Mouse (Mus musculus) myocyte (in vitro differentiated cells): ENCODE results near the gene Olfr1434. TPM values are rescaled to one million over a fixed set of nuclear protein-coding genes. Genes with fewer than 3 reads are reported as not detected.
"Not testable (repeated sequence)": the region's sequence is repeated elsewhere in the genome, so short reads cannot be mapped to it uniquely, and the experiment has no call there.

ENCODE experiments used
- H3K27me3 ChIP-seq: one replicate; pipeline ENCODE4 v1.6.1; 2011; ENCODE audit not compliant: control insufficient read depth, insufficient read depth, insufficient read length
- H3K36me3 ChIP-seq: one replicate; pipeline ENCODE4 v1.6.1; 2011; ENCODE audit not compliant: control insufficient read depth, insufficient read depth
- H3K4me2 ChIP-seq: one replicate; pipeline ENCODE4 v1.6.1; 2011; ENCODE audit warnings: low read depth, control low read depth
- H3K4me3 ChIP-seq: one replicate; pipeline ENCODE4 v1.5.1; 2011; ENCODE audit warnings: mild to moderate bottlenecking, control low read depth, moderate library complexity
- H3K79me2 ChIP-seq: one replicate; pipeline ENCODE4 v1.6.1; 2011; ENCODE audit not compliant: control insufficient read depth, insufficient read depth
- H3ac ChIP-seq: one replicate; pipeline ENCODE4 v1.6.1; 2011; ENCODE audit not compliant: control insufficient read depth, insufficient read length
- CEBPB ChIP-seq: IDR thresholded peaks from 2 replicates; pipeline ENCODE4 v1.6.1; 2011; ENCODE audit warnings: mild to moderate bottlenecking, moderate library complexity; ENCODE audit not compliant: poor library complexity, insufficient read depth, severe bottlenecking
- E2F4 ChIP-seq: IDR thresholded peaks from one replicate; pipeline ENCODE4 v1.6.1; 2011; ENCODE audit warnings: mild to moderate bottlenecking, control low read depth, moderate library complexity; ENCODE audit not compliant: insufficient read depth
- MAX ChIP-seq: IDR thresholded peaks from one replicate; pipeline ENCODE4 v1.6.1; 2011; ENCODE audit warnings: low read depth, mild to moderate bottlenecking, control low read depth
- MYOD1 ChIP-seq, 3 experiments: IDR thresholded peaks; one replicate each; pipeline ENCODE4 v1.6.1; 2011; ENCODE audit warnings: control low read depth in 2 of 3, low read depth in 2 of 3, mild to moderate bottlenecking in 2 of 3, moderate library complexity in 1 of 3; ENCODE audit not compliant: insufficient read length in 2 of 3, control insufficient read depth in 1 of 3
- MYOG ChIP-seq, 3 experiments: IDR thresholded peaks; one replicate each; pipeline ENCODE4 v1.6.1; 2011; ENCODE audit warnings: control low read depth in 2 of 3, low read depth in 2 of 3, mild to moderate bottlenecking in 2 of 3; ENCODE audit not compliant: insufficient read length in 2 of 3, control insufficient read depth in 1 of 3, insufficient read depth in 1 of 3
- POLR2A ChIP-seq: IDR thresholded peaks from one replicate; pipeline ENCODE4 v1.6.1; 2011; ENCODE audit warnings: low read depth, mild to moderate bottlenecking, control low read depth, moderate library complexity; ENCODE audit not compliant: insufficient read length
- POLR2AphosphoS2 ChIP-seq: IDR thresholded peaks from one replicate; pipeline ENCODE4 v1.6.1; 2011; ENCODE audit warnings: low read depth, control low read depth; ENCODE audit not compliant: insufficient read length
- REST ChIP-seq: IDR thresholded peaks from one replicate; pipeline ENCODE4 v1.6.1; 2011; ENCODE audit warnings: mild to moderate bottlenecking, control low read depth, moderate library complexity; ENCODE audit not compliant: insufficient read depth, insufficient read length
- SRF ChIP-seq: IDR thresholded peaks from one replicate; pipeline ENCODE4 v1.6.1; 2011; ENCODE audit warnings: low read depth; ENCODE audit not compliant: control insufficient read depth, insufficient read length
- TCF12 ChIP-seq: IDR thresholded peaks from one replicate; pipeline ENCODE4 v1.6.1; 2011; ENCODE audit warnings: mild to moderate bottlenecking, control low read depth; ENCODE audit not compliant: poor library complexity, insufficient read depth, severe bottlenecking
- TCF3 ChIP-seq: IDR thresholded peaks from one replicate; pipeline ENCODE4 v1.6.1; 2011; ENCODE audit warnings: low read depth, control low read depth; ENCODE audit not compliant: insufficient read length
- USF1 ChIP-seq: IDR thresholded peaks from one replicate; pipeline ENCODE4 v1.6.1; 2011; ENCODE audit warnings: low read depth, mild to moderate bottlenecking, control low read depth, moderate library complexity
- polyA plus RNA-seq: library from polyadenylated mRNA; unstranded; fragments of >200 nt; fragmentation: generic; extraction: Trizol; gene quantifications from one replicate; pipeline ENCODE4 v1.2.1, GENCODE M21; 2012; ENCODE audit warnings: missing spikeins

The Olfr1434 gene
- not detected for polyA plus RNA-seq

- Histone ChIP-seq H3K36me3 (no peaks in the 10 kb centered on the region), H3ac (no peak within 1 kb of the TSS), H3K4me2 (no peak within 1 kb of the TSS), H3K27me3 (no peaks in the 10 kb centered on the region), H3K79me2 (no peaks in the 10 kb centered on the region), H3K4me3 (no peak within 1 kb of the TSS)
- no peak for TF ChIP-seq USF1
- TF ChIP-seq TCF3 = no peak
- no peak for TF ChIP-seq SRF
These were observed at the start of gene Olfr1434 for GRCm38 (mm10) chr19:12279554-12279953. Gene Olfr1434, plus strand, starts transcription at chr19:12279854.

DNA sequence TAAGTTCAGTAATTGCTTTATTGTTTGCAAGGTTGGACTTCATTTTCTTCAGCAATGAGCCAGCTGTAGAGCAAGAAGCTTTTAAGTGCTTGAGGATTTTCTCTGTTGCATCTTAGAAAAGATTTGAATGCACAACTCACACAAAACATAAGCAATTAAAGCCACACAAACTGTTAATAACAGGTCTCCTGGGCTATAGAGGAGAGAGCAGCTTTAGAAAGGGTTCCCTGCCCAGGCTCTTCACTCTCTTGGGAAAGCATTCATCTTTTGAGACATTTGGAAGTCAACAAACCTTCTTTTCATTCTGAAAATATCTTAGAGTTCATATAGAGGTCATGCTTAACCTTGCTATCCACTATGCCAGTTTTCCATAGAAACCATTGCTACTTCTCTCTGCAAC, 47.2 kb upstream of the Olfr1434 start, which contains the start of gene Olfr1432:
TSS of gene Olfr1432 (minus strand) at position 101 of the 400 bp plus-strand sequence.
- not testable (repeated sequence) for H3K36me3 ChIP-seq, H3K4me3 ChIP-seq, H3K27me3 ChIP-seq, H3K4me2 ChIP-seq, H3K79me2 ChIP-seq, H3ac ChIP-seq

GRCm38 (mm10) chr19:12241559-12241958, 38.1 kb upstream of the Olfr1434 start, which contains the start of gene Olfr262:
Gene Olfr262, minus strand, starts transcription at chr19:12241659.
- Histone ChIP-seq H3K79me2 (no peaks in the 10 kb centered on the region), H3ac (no peak within 1 kb of the TSS)
- TF ChIP-seq REST = no peak
- TF ChIP-seq MAX = no peak
- TF ChIP-seq CEBPB = no peak
- no peak for TF ChIP-seq SRF
- no peak for TF ChIP-seq MYOD1 (IDR thresholded peaks at IDR 0.05; ENCODE audit: control insufficient read depth in 1 of 3, insufficient read length in 2 of 3, low read depth in 2 of 3)
- TF ChIP-seq E2F4 = no peak
- no peak for TF ChIP-seq TCF3
- TF ChIP-seq USF1 = no peak
- TF ChIP-seq TCF12 = no peak
- no peak for TF ChIP-seq MYOG (IDR thresholded peaks at IDR 0.05; ENCODE audit: control insufficient read depth in 1 of 3, insufficient read depth in 1 of 3, insufficient read length in 2 of 3, low read depth in 2 of 3)
- TF ChIP-seq POLR2AphosphoS2 = no peak
- TF ChIP-seq POLR2A = no peak

GRCm38 (mm10) chr19:12260732-12261131, 18.9 kb upstream of the Olfr1434 start, which contains the start of gene Olfr235:
Gene Olfr235, plus strand, starts transcription at chr19:12261032.
- Histone ChIP-seq H3K79me2 (no peaks in the 10 kb centered on the region), H3K4me3 (no peak within 1 kb of the TSS), H3K4me2 (no peak within 1 kb of the TSS), H3K27me3 (no peaks in the 10 kb centered on the region), H3ac (no peak within 1 kb of the TSS), H3K36me3 (no peaks in the 10 kb centered on the region)
- TF ChIP-seq TCF3 (no peak), POLR2AphosphoS2 (no peak), TCF12 (no peak), REST (no peak)

More at GRCm38 (mm10) chr19:12241559-12241958, 38.1 kb upstream of the Olfr1434 start, which contains the start of gene Olfr262:
- H3K27me3 ChIP-seq = no peaks in the 10 kb centered on the region
- H3K36me3 ChIP-seq = no peaks in the 10 kb centered on the region
- H3K4me2 ChIP-seq = no peak within 1 kb of the TSS
- H3K4me3 ChIP-seq = no peak within 1 kb of the TSS

DNA sequence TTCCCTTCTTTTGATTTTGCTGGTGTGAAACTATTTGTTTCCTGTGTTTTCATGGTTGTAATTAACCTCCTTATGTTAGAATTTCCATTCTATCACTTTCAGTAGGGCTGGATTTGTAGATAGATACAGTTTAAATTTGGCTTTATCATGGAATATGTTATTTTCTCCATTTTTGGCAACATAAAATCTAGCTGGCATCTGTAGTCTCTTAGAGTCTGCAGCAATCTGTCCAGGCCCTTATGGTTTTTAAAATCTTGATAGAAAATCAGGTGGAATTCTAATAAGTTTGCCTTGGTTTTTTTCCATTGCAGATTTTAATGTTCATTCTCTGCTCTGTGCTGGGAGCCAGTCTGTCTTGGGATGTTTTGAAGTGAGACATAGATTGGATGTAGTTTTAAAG, 13.3 kb downstream of the Olfr1434 start:
- H3K79me2 ChIP-seq = no peaks in the 10 kb centered on the region
- TF ChIP-seq POLR2A = no peak
- TF ChIP-seq TCF12 = no peak
- no peak for TF ChIP-seq CEBPB
- H3K4me2 ChIP-seq = no peak overlapping the region
- H3K4me3 ChIP-seq = no peak overlapping the region
- no peaks in the 10 kb centered on the region for H3K36me3 ChIP-seq
- no peak overlapping the region for H3ac ChIP-seq
- H3K27me3 ChIP-seq = no peaks in the 10 kb centered on the region

DNA sequence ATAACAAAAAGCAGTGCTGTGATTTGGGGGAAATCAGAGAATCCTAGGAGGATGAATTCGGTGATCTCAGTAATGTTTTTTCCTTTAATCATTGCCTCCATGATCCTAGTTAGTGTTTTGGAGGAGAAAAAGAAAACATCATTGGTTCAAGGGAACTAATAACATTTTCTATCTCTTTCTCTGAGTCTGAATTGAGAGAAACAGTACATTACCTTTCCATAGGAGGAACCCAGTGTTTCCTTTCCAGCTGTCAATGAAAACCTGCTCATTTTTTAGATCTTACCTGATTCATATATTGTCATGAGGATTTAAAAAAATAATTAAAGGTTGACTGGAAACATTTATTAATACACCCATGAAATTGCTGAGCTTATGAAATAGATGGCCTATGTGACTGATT, 19.4 kb downstream of the Olfr1434 start, which contains the start of gene Olfr1436:
TSS of gene Olfr1436 (minus strand) at position 101 of the 400 bp plus-strand sequence.
- H3K36me3 ChIP-seq, H3ac ChIP-seq, H3K27me3 ChIP-seq, H3K4me3 ChIP-seq, H3K79me2 ChIP-seq, H3K4me2 ChIP-seq: not testable (repeated sequence)
